Comparison of ENCODE assay signal across 13 mouse cellular contexts in the genomic region with DNA sequence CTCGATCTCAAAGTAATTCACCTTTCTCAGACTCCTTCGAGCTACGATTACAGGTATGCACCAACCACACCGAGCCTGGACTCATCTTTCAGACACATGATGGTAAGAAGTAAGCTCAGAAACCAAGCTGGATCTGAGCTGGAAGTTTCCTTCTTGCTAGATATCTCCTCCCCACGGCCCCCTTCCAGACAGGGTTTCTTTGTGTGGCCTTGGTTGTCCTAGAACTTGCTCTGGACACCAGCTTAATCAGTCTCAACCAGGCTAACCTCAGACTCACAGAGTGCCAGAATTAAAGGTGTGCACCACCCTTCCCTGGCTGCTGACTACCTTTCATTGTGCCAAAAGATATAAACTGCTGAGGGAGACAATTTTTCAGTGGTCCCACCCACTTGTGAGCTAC.
"Had no signal": no experiment of that assay in that cellular context is flagged by ENCODE, and none has a peak within 500 bp of the region (broad histone marks: within the 10 kb centered on the region; RNA-seq: fewer than 3 reads in every experiment).

No protein-coding gene starts in this region.

- H3K9ac ChIP-seq: lung, embryonic 14.5 days; midbrain, embryonic 13.5 days; midbrain, embryonic 15.5 days; neural tube, embryonic 12.5 days; stomach, embryonic 15.5 days had no signal

- H3K9me3 ChIP-seq: midbrain, embryonic 13.5 days; midbrain, embryonic 15.5 days; neural tube, embryonic 12.5 days; stomach, embryonic 15.5 days had no signal

- H3K27me3 ChIP-seq: midbrain, embryonic 15.5 days; neural tube, embryonic 12.5 days; stomach, embryonic 15.5 days had no signal

- H3K36me3 ChIP-seq: midbrain, embryonic 13.5 days; midbrain, embryonic 15.5 days; neural tube, embryonic 12.5 days; stomach, embryonic 15.5 days had no signal

- ATAC-seq: midbrain, embryonic 13.5 days; midbrain, embryonic 15.5 days had no signal

- H3K4me2 ChIP-seq: midbrain, embryonic 11.5 days; midbrain, embryonic 13.5 days; midbrain, embryonic 15.5 days; neural tube, embryonic 12.5 days; stomach, embryonic 15.5 days had no signal

- DNase-seq: lung, adult 18-20 months; lung, embryonic 14.5 days; lung, postnatal 10 days; lung, postnatal 4 days; right cerebral cortex, postnatal 14 days; thymus, adult 18-20 months; thymus, postnatal 14 days; thymus, postnatal 36 days had no signal

- H3K4me3 ChIP-seq: midbrain, embryonic 15.5 days; neural tube, embryonic 12.5 days; stomach, embryonic 15.5 days had no signal

- H3K27ac ChIP-seq: midbrain, embryonic 13.5 days; midbrain, embryonic 15.5 days; neural tube, embryonic 12.5 days; stomach, embryonic 15.5 days had no signal
